Mouse (Mus musculus) cerebral cortex, adult 2 months (tissue): ENCODE results near the gene Lrrc52.

Source experiments
- WGBS: fragments of 180-500 bp; shearing (Covaris S2); methylation state at CpG from one replicate; pipeline ENCODE4 v1.1.7; 2018; 5-methylcytosine and 5-hydroxymethylcytosine counted together

Gene Lrrc52

GRCm38 (mm10) chr1:167436186-167436975, 30.2 kb downstream of the Lrrc52 start:
- 82% methylated on average over 7 of the region's 7 CpGs for WGBS

GRCm38 (mm10) chr1:167434931-167435330, 31.6 kb downstream of the Lrrc52 start:
- 91% methylated on average over 4 of the region's 4 CpGs for WGBS

DNA sequence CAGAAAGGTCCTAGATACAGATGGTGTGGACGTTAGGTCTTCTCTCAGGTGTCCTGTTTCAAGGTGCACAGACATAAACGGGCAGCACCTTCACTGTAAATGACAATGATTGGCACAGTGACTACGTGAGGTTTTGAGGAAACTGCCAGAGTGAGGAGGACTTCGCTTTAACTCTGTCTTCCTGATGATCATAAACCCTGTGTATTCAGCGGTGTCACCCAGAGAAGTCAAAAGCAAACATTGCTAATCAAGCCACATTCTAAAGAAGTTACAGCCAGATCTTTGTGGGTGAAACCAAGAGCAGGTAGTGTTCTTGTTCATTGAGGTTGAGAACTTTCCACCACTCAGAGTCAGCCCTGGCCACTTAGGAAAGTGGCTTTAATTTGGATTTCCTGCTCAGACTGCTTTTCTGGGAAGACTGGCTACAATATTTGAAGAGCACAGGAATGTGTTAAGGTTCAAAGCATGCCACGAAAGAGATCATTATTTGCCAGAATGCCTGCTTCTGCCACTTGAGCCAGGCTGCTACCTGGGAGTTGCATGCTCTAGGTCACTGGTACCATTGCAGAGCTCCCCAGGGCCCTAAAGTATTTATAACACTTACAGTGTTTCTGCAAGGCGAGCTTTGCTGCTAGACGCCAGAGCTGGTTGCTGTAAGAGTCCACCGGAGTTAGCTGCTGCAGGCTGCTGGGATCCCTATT, 35.5 kb downstream of the Lrrc52 start:
- 72% methylated on average over 9 of the region's 9 CpGs for WGBS

DNA sequence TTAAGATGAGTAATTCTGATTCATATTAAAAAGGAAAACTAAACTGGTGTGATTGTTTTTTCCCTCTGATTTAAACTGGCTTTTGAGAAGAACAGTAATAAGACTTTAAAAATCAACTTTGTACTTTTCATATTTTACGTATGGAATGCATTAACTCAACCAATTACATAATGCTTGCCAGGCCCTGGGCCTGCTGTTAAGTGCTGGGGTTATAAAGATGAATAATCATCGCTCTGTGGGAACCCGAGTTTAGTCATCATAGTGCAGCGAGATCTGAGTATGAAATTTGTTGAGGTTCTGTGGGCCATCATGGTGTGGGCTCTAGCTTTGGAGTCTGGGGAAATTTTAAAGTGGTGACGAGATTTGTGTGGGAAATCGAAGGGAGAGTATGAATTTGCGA, 39.9 kb downstream of the Lrrc52 start:
- WGBS: 84% methylated on average over 7 of the region's 7 CpGs

- 88% methylated on average over 5 of the region's 5 CpGs for WGBS
Measured at GRCm38 (mm10) chr1:167425572-167425971, 41.0 kb downstream of the Lrrc52 start.

DNA sequence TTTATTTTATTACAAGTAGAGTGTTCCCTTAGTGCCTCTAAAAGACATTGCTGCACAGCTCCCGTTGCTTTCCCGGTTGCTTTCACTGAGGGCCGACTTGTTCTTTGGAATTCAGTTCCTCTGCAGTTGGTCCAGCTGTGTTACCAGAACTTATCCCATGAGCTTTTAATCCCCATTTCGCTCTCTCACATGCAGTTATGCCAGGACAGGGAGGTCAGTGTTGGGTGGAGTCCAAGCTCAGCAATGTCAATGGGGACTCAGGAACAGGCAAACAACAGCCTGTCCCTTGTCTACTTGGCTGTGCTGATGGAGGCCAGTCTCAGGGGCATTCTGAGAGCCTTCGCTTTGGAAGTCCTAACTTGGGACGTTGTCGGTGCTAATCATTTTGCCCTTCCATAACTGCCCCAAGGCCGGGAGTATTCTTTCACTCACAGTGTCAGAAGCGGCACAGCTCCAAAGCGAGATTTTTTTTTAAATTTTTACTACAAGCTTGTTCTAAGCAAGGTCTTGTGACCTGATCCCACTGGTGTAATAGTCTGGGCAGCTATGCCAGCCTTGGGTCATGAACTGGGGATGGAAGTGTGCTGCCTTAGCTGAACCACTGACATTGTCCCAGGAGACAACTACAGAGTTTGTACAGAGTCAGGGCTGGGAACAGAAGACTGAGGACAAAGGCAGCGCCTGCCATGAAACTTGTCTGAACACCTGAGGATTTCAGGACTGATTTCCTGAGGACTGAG, 43.9 kb downstream of the Lrrc52 start:
- 69% methylated on average over 11 of the region's 11 CpGs for WGBS

- whole genome bisulfite sequencing: 3% methylated on average over 7 of the region's 7 CpGs
Measured at GRCm38 (mm10) chr1:167414846-167415245, 51.7 kb downstream of the Lrrc52 start.

DNA sequence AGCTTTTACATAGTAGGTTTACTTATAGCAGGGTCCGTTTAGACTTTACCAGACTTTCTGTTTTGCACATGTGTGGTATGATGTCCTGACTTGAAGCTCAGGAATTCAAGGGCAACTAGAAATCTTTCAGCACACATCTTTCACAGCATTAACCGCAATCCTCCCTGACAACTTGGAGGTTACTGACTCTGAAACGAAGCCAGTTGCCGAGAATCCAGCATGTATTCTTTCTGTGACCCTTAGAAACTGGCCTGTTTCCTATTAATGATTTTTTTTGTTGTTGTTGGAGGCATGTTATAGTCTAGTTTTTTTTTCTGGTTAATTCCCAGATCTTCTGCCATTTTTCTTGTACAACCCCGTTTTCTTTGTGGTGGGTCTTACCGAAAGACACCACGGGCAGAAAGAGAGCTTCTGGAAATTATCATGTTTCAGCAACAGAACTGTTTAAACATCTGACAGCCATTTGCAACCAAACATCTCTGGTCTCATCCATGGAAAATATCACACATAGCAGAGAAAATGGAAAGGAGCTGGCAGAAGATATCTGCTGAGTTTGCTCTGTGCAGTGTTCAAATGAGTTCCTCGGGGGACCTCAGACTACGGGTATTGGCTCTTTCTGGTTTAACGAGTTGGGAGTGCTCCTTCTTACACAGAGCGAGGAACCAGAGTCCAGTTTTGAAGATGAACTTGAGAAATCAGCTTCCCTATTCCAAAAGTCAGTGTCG, 54.4 kb downstream of the Lrrc52 start:
- 79% methylated on average over 12 of the region's 12 CpGs for WGBS

- 59% methylated on average over 4 of the region's 4 CpGs for WGBS
Measured at GRCm38 (mm10) chr1:167409601-167410000, 57.0 kb downstream of the Lrrc52 start.

GRCm38 (mm10) chr1:167405237-167405636, 61.3 kb downstream of the Lrrc52 start:
- 90% methylated on average over 4 of the region's 4 CpGs for WGBS
